Mouse (Mus musculus) hindbrain, embryonic 11.5 days (tissue): ENCODE measurements around the gene Slain2. TPM values are rescaled to one million over a fixed set of nuclear protein-coding genes. Genes with fewer than 3 reads are reported as not detected.

ENCODE experiments used
- ATAC-seq: fragments of 200-750 bp; cut with Nextera tagmentation; 2 replicates; pipeline ENCODE4 v1.8.0; 2017; ENCODE audit warnings: mild to moderate bottlenecking, moderate TSS enrichment, moderate library complexity; ENCODE audit not compliant: low FRiP score
- DNase-seq: peaks from one replicate; pipeline ENCODE4 v3.0.0-alpha.2; 2015; ENCODE audit warnings: low spot score
- H3K27ac ChIP-seq: fragments of 300-500 bp; sonication (generic); 2 replicates; pipeline ENCODE4 v1.5.1; 2014; ENCODE audit warnings: mild to moderate bottlenecking, low read depth, low read length
- H3K27me3 ChIP-seq: fragments of 300-500 bp; sonication (generic); 2 replicates; pipeline ENCODE4 v1.6.1; 2014; ENCODE audit warnings: mild to moderate bottlenecking, low read length, moderate library complexity, mixed read lengths; ENCODE audit not compliant: control insufficient read depth, insufficient read depth
- H3K36me3 ChIP-seq: fragments of 300-500 bp; sonication (generic); 2 replicates; pipeline ENCODE4 v1.6.1; 2014; ENCODE audit warnings: mild to moderate bottlenecking, low read length, moderate library complexity, mixed read lengths; ENCODE audit not compliant: control insufficient read depth, insufficient read depth
- H3K4me1 ChIP-seq: fragments of 300-500 bp; sonication (generic); replicated peaks from 2 replicates; pipeline ENCODE4 v1.6.1; 2014; ENCODE audit warnings: low read length, mixed read lengths; ENCODE audit not compliant: control insufficient read depth, insufficient read depth
- H3K4me2 ChIP-seq: fragments of 300-500 bp; sonication (generic); replicated peaks from 2 replicates; pipeline ENCODE4 v1.6.1; 2014; ENCODE audit warnings: mild to moderate bottlenecking, low read depth, low read length
- H3K4me3 ChIP-seq: fragments of 300-500 bp; sonication (generic); 2 replicates; pipeline ENCODE4 v1.5.1; 2014; ENCODE audit warnings: low read depth, low read length
- H3K9ac ChIP-seq: fragments of 300-500 bp; sonication (generic); 2 replicates; pipeline ENCODE4 v1.6.1; 2014; ENCODE audit warnings: low read depth, low read length
- H3K9me3 ChIP-seq: fragments of 300-500 bp; sonication (generic); 2 replicates; pipeline ENCODE4 v1.6.1; 2016; ENCODE audit warnings: low read length; ENCODE audit not compliant: control insufficient read depth
- WGBS: fragments of 180-500 bp; shearing (Covaris S2); extraction: QIAGEN DNeasy Blood & Tissue Kit; methylation state at CpG from one replicate; pipeline ENCODE4 v1.1.7; 2014; 5-methylcytosine and 5-hydroxymethylcytosine counted together
- polyA plus RNA-seq: library from polyadenylated mRNA; unstranded; fragments of >200 nt; fragmentation: Nextera tagmentation; extraction: Ambion mirVana; gene quantifications from 2 replicates; pipeline ENCODE4 v1.2.1, GENCODE M21; 2014

Gene Slain2
- polyA plus RNA-seq, 1 experiment from 2014 or later: 26.7 TPM

DNA sequence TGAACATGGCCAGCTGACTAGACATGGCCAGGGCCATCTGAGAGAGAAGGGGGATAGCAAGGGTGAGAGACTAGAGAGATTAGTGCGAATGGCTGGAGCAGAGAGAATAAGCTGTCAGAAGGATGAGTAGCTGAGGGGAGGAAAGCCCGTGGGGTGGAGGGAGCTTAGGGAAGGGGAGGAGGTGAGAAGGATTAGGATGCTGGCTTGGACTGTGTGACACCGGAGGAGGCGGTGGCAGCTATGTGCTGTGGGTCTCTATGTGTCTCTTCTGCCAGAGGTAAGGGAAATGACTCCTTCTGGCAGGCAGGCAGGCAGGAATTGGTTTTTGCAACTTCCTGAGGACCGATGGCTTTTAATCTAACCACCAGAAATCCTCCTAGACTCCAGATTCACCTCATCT, 34.4 kb upstream of the Slain2 start:
- 42% methylated on average over 5 of the region's 5 CpGs for WGBS

DNA sequence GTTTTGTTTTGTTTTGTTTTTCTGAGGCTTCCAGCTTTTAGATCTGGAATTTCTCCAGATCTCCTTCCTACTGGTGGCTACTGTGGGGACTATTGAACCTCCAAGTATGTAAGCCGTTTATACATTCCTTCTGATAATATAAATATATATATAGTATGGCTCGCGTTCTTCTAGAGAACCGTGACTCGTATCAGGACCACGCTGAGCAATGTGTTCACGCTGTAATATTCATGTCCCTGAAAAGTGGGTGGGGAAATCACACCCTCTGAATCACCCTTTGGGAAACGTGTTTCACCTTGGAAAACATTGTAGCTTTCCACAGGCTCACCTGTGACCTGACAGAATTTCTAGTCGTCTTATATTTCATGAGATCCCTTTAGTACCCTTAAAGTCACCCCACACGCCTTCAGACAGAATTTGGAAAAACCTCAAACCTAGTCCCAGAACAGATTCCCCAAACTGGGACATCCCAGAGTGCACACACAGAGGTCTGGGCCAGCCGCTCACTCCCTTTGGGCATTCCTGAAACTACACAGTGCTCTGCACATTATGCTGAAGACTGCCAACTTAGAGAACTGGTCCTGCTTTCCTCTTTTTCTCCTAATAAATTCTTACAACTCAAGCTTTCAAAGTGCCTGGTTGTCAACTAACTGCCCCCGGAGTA, 32.2 kb upstream of the Slain2 start:
- ATAC-seq: no peak
- 0 out of 2 replicates have a peak, but pooled peaks cover 3% of the 10 kb centered on the region for H3K27me3 ChIP-seq
- no peak overlapping the region for H3K9ac ChIP-seq
- H3K4me3 ChIP-seq: no peak overlapping the region
- H3K27ac ChIP-seq: no peak overlapping the region
- no peak for DNase-seq
- 89% methylated on average over 12 of the region's 12 CpGs for WGBS
- H3K4me1 ChIP-seq: no peaks in the 10 kb centered on the region
- no peak overlapping the region for H3K4me2 ChIP-seq
- H3K9me3 ChIP-seq: no peaks in the 10 kb centered on the region
- H3K36me3 ChIP-seq: no peaks in the 10 kb centered on the region

More for the DNA sequence above, 34.4 kb upstream of the Slain2 start:
- Histone ChIP-seq H3K9me3 (no peaks in the 10 kb centered on the region), H3K27ac (no peak overlapping the region), H3K4me3 (no peak overlapping the region), H3K36me3 (no peaks in the 10 kb centered on the region), H3K4me2 (no peak overlapping the region), H3K27me3 (0 out of 2 replicates have a peak, but pooled peaks cover 3% of the 10 kb centered on the region), H3K9ac (no peak overlapping the region), H3K4me1 (no peaks in the 10 kb centered on the region)
- no peak for DNase-seq
- no peak for ATAC-seq

DNA sequence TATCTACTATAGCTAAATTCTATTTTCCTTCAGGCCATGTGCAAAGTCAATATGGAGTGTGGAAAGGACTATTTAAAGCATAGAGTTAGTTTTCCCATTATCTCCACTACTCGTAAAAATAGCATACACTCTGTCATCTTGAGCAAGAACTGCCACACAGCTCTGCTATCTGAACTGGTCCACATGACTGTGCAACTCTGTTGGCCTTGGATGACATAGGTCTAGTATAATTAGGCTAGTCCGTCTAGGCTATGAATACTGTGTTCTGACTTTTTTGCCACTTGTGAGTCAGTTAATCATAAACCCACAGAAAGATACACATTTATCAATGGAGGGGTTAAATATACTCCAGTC, 31.7 kb upstream of the Slain2 start:
- no peaks in the 10 kb centered on the region for H3K4me1 ChIP-seq
- no peak overlapping the region for H3K4me2 ChIP-seq
- H3K27me3 ChIP-seq: 0 out of 2 replicates have a peak, but pooled peaks cover 3% of the 10 kb centered on the region
- H3K9ac ChIP-seq: no peak overlapping the region
- ATAC-seq: no peak
- H3K4me3 ChIP-seq: no peak overlapping the region
- WGBS: 75% methylated on average over 2 of the region's 2 CpGs
- no peak for DNase-seq
- no peaks in the 10 kb centered on the region for H3K36me3 ChIP-seq
- H3K9me3 ChIP-seq: no peaks in the 10 kb centered on the region
- H3K27ac ChIP-seq: no peak overlapping the region

DNA sequence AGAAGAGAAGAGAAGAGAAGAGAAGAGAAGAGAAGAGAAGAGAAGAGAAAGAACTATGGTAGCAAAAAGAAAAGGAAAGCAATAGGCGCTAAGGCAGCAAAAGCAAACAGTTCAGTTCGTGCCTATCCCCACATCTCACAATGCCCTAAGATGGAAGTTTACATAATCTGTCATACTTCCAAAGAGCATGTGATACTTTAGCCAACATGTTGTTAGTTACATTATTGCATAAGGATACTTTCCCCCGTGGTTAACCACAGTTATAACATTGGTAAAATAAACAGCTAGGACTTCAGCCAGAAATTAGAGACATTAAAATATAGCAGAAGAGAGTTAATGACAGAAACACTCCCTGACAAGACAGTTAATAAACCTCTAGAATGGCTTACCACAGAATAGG, 30.4 kb upstream of the Slain2 start:
- H3K9ac ChIP-seq: no peak overlapping the region
- no peaks in the 10 kb centered on the region for H3K9me3 ChIP-seq
- H3K4me1 ChIP-seq: no peaks in the 10 kb centered on the region
- no peaks in the 10 kb centered on the region for H3K27me3 ChIP-seq
- WGBS: 87% methylated on average over 3 of the region's 3 CpGs
- no peak overlapping the region for H3K27ac ChIP-seq
- H3K4me3 ChIP-seq: no peak overlapping the region
- no peak overlapping the region for H3K4me2 ChIP-seq
- H3K36me3 ChIP-seq: no peaks in the 10 kb centered on the region
- DNase-seq: no peak
- ATAC-seq: no peak

DNA sequence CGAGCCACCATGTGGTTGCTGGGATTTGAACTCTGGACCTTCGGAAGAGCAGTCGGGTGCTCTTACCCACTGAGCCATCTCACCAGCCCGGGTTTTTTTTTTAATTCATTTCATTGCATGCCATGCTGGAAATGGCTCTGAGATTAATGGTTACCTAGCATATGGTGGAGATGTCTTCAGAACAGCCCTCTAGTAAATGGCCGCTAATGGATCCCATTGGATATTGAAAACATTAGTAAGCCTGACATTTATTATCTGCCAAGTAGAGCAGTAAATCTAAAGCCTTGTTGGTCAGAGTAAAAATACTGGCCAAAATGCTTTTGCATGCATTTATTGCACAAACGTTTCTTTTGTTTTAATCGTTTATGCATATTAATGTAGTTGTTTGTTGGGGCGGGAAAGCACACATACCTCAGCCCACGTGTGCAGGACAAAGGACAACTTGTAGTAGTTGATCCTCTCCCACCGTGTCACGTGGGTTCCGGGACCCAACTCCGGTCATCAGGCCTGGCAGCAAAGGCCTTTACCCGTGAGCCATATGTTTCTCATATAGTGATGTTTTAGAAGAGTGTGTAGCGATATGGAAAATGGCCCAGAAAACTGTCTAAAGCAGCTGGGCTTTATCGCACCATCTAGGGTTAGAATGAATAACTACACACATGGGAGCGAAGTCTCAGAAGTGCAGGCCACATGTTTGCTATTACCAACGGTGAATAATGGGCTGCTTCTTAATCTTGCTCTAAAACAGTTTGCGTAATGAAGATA, 27.5 kb upstream of the Slain2 start:
- H3K27ac ChIP-seq: no peak overlapping the region
- WGBS: 79% methylated on average over 18 of the region's 19 CpGs
- H3K4me1 ChIP-seq: no peaks in the 10 kb centered on the region
- no peaks in the 10 kb centered on the region for H3K27me3 ChIP-seq
- H3K36me3 ChIP-seq: no peaks in the 10 kb centered on the region
- no peak for ATAC-seq
- no peak overlapping the region for H3K9ac ChIP-seq
- no peaks in the 10 kb centered on the region for H3K9me3 ChIP-seq
- no peak for DNase-seq
- no peak overlapping the region for H3K4me3 ChIP-seq
- H3K4me2 ChIP-seq: no peak overlapping the region

DNA sequence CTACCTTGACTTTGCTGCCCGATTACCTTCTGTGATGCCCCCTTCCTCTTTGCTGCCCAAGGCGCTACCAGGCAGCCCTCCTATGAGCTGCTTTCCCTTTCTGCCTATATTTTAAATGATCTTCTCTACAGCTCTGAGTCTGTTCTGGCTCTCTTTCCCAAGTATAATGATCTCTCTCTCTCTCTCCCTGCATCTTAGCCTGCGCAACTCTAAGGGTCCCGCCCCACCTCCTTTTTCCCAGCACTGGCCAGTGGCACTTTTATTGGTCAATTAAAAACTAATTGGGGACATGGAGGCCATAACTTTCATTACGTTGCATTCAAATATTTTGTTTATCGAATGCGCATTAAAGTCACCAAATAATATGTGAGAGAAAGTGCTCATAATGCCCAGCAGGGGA, 25.8 kb upstream of the Slain2 start:
- WGBS: 93% methylated on average over 7 of the region's 7 CpGs
- Histone ChIP-seq H3K4me1 (no peaks in the 10 kb centered on the region), H3K27me3 (no peaks in the 10 kb centered on the region), H3K27ac (no peak overlapping the region), H3K36me3 (no peaks in the 10 kb centered on the region), H3K9me3 (no peaks in the 10 kb centered on the region), H3K4me3 (no peak overlapping the region), H3K9ac (no peak overlapping the region), H3K4me2 (no peak overlapping the region)
- no peak for DNase-seq
- no peak for ATAC-seq

DNA sequence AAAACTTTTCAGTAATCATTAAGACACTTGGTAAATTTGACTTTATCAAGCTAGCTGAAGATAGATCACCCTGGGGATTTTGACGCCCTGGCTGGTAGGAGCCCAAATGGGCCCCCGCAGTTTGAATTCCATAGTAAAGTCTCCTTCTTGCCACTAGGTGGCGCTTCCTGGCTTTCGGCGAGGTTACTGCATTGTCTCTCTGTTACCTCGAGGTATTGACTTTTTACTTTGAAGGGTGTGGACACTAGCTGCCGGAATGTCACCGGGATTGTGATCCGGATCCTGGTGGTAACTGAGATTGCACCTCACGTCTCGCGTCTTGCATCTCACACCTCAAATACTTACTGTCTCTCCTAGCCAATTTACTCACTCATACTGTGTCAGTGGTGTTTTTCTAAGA, 22.6 kb upstream of the Slain2 start:
- Histone ChIP-seq H3K27ac (no peak overlapping the region), H3K4me3 (no peak overlapping the region), H3K27me3 (no peaks in the 10 kb centered on the region), H3K9me3 (no peaks in the 10 kb centered on the region), H3K4me2 (no peak overlapping the region), H3K4me1 (no peaks in the 10 kb centered on the region), H3K36me3 (no peaks in the 10 kb centered on the region), H3K9ac (no peak overlapping the region)
- 9% methylated on average over 12 of the region's 12 CpGs for WGBS
- ATAC-seq (peak; percentile 75), DNase-seq (peak; percentile 65)

DNA sequence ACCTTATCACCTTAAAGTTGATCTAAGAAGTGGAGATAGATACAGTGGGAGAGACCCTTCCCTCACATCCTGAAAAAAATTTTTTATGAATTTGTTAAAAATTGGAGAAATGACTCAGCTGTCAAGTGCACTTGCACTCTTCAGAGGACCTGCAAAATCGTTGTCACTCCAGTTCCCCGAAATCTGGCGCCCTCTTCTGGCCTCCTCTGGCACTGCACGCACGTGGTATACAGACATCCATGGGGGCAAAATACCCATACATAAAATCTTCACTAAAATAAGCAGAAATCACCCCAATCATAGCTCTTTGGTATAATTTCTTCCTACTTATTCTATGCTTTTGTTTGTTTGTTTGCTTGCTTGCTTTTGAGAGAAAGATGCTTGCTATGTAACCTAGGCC, 20.1 kb upstream of the Slain2 start:
- WGBS: 53% methylated on average over 5 of the region's 5 CpGs
- Histone ChIP-seq H3K4me1 (no peaks in the 10 kb centered on the region), H3K27ac (no peak overlapping the region), H3K36me3 (no peaks in the 10 kb centered on the region), H3K9ac (no peak overlapping the region), H3K9me3 (no peaks in the 10 kb centered on the region), H3K4me3 (no peak overlapping the region), H3K4me2 (no peak overlapping the region), H3K27me3 (no peaks in the 10 kb centered on the region)
- DNase-seq: no peak
- no peak for ATAC-seq

DNA sequence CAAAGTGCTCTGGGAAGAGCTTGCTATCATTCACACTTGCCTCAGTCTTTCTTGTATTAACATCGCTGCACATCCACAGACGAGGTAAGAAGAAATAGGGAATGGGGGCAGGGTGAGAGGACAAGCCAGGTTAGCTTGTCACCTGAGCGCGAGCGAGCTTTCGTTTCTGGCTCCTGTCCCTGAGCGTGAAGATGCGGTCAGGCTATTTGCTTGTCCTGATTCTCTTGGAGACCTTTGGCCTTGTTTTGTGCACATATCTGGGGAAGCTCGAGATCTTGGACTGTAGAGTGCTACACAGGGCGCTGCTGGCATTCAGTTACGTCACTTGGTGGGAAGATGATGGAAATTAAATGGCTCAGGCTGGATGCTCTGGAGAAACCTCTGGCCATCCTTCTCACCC, 18.8 kb upstream of the Slain2 start:
- Histone ChIP-seq H3K36me3 (no peaks in the 10 kb centered on the region), H3K4me1 (no peaks in the 10 kb centered on the region), H3K9me3 (no peaks in the 10 kb centered on the region), H3K9ac (no peak overlapping the region), H3K27me3 (no peaks in the 10 kb centered on the region), H3K27ac (no peak overlapping the region), H3K4me3 (no peak overlapping the region), H3K4me2 (no peak overlapping the region)
- DNase-seq: no peak
- no peak for ATAC-seq
- 93% methylated on average over 11 of the region's 11 CpGs for WGBS
